Mouse (Mus musculus) embryo, embryonic 9.5 days (tissue): ENCODE results near the gene Hspbp1.
A peak's percentile ranks its signal among the peaks of the same experiment; 100 is the strongest.

Experiments
- DNase-seq: peaks from one replicate; pipeline ENCODE4 v3.0.0-alpha.2; 2017; ENCODE audit errors: extremely low spot score

Gene Hspbp1

GRCm38 (mm10) chr7:4684632-4685417 lies at the start of gene Hspbp1:
TSS of gene Hspbp1 (minus strand) at chr7:4685068.
- peak; percentile 99 for DNase-seq

- DNase-seq: no peak
Measured at GRCm38 (mm10) chr7:4732968-4733392, 48.1 kb upstream of the Hspbp1 start.

GRCm38 (mm10) chr7:4731090-4731489 lies 46.2 kb upstream of the Hspbp1 start:
- no peak for DNase-seq

- no peak for DNase-seq
Measured at GRCm38 (mm10) chr7:4725169-4725568, 40.3 kb upstream of the Hspbp1 start, which contains the start of gene Tmem150b. TSS of gene Tmem150b (minus strand) at chr7:4725249.

- DNase-seq: no peak
Measured at GRCm38 (mm10) chr7:4724359-4724758, 39.5 kb upstream of the Hspbp1 start.

- no peak for DNase-seq
Measured at GRCm38 (mm10) chr7:4723508-4723907, 38.6 kb upstream of the Hspbp1 start.

GRCm38 (mm10) chr7:4719276-4719675 lies 34.4 kb upstream of the Hspbp1 start:
- no peak for DNase-seq

- DNase-seq: no peak
Measured at GRCm38 (mm10) chr7:4716955-4717354, 32.1 kb upstream of the Hspbp1 start.

GRCm38 (mm10) chr7:4712594-4712993 lies 27.7 kb upstream of the Hspbp1 start:
- DNase-seq: no peak

- DNase-seq: peak; percentile 37
Measured at GRCm38 (mm10) chr7:4705098-4705497, 20.2 kb upstream of the Hspbp1 start.

- no peak for DNase-seq
Measured at GRCm38 (mm10) chr7:4703195-4703594, 18.3 kb upstream of the Hspbp1 start.

GRCm38 (mm10) chr7:4702334-4702733 lies 17.5 kb upstream of the Hspbp1 start:
- DNase-seq: no peak

- DNase-seq: no peak
Measured at GRCm38 (mm10) chr7:4693004-4693403, 8.1 kb upstream of the Hspbp1 start.

GRCm38 (mm10) chr7:4690951-4691653 lies 6.2 kb upstream of the Hspbp1 start:
- DNase-seq: peak; percentile 45

- DNase-seq: peak; percentile 94
Measured at GRCm38 (mm10) chr7:4690387-4690786, 5.5 kb upstream of the Hspbp1 start, which contains the start of gene Brsk1. TSS of gene Brsk1 (plus strand) at chr7:4690604.

- no peak for DNase-seq
Measured at GRCm38 (mm10) chr7:4684203-4684602, 665 bp downstream of the Hspbp1 start.

GRCm38 (mm10) chr7:4683307-4683706 lies 1.6 kb downstream of the Hspbp1 start:
- no peak for DNase-seq

- DNase-seq: no peak
Measured at GRCm38 (mm10) chr7:4675200-4675599, 9.7 kb downstream of the Hspbp1 start.

GRCm38 (mm10) chr7:4674114-4674731 lies 10.6 kb downstream of the Hspbp1 start:
- DNase-seq: no peak

- no peak for DNase-seq
Measured at GRCm38 (mm10) chr7:4671956-4672355, 12.9 kb downstream of the Hspbp1 start.

- no peak for DNase-seq
Measured at GRCm38 (mm10) chr7:4670655-4671255, 14.1 kb downstream of the Hspbp1 start.

- no peak for DNase-seq
Measured at GRCm38 (mm10) chr7:4669156-4669555, 15.7 kb downstream of the Hspbp1 start.
